Mouse (Mus musculus) megakaryocyte, embryonic 14.5 days (primary cell): ENCODE data around the gene Myo1a. TPM values are rescaled to one million over a fixed set of nuclear protein-coding genes. Genes with fewer than 3 reads are reported as not detected.

ENCODE experiments used
- H3K27me3 ChIP-seq: replicated peaks from 2 replicates; pipeline ENCODE3; 2012; ENCODE audit warnings: inconsistent platforms
- H3K36me3 ChIP-seq: replicated peaks from 2 replicates; pipeline ENCODE3; 2012; ENCODE audit warnings: low read length, inconsistent platforms, mixed read lengths
- H3K4me1 ChIP-seq: 2 replicates; pipeline ENCODE4 v1.6.1; 2012; ENCODE audit warnings: inconsistent platforms
- H3K4me3 ChIP-seq: replicated peaks from 2 replicates; pipeline ENCODE3; 2012; ENCODE audit warnings: moderate library complexity, mild to moderate bottlenecking, inconsistent platforms
- H3K9me3 ChIP-seq: 2 replicates; pipeline ENCODE4 v1.6.1; 2012; ENCODE audit warnings: inconsistent platforms
- FLI1 ChIP-seq: IDR thresholded peaks from 2 replicates; pipeline ENCODE4 v1.6.1; 2012; ENCODE audit warnings: low read length, inconsistent platforms, mixed read lengths
- GATA1 ChIP-seq: IDR thresholded peaks from 3 replicates; pipeline ENCODE4 v1.6.1; 2012; ENCODE audit warnings: mixed read lengths, low read length, inconsistent platforms, borderline replicate concordance
- polyA plus RNA-seq: library from polyadenylated mRNA; stranded (reverse); fragments of >175 nt; gene quantifications from 2 replicates; pipeline ENCODE4 v1.2.3, GENCODE M21; 2012; ENCODE audit warnings: low replicate concordance; ENCODE audit not compliant: insufficient read depth

The Myo1a gene
- polyA plus RNA-seq, 1 experiment, result 0.04 TPM

- TF ChIP-seq FLI1 (no peak), GATA1 (no peak)
- peaks cover 43% of the 10 kb centered on the region for H3K36me3 ChIP-seq
- H3K27me3 ChIP-seq, result no peaks in the 10 kb centered on the region
- H3K4me1 ChIP-seq, result peaks cover 92% of the 10 kb centered on the region
- H3K4me3 ChIP-seq, result peak overlapping the region; percentile 95
- no peaks in the 10 kb centered on the region for H3K9me3 ChIP-seq
These were observed 39.4 kb upstream of the Myo1a start for GRCm38 (mm10) chr10:127665366-127666181.

GRCm38 (mm10) chr10:127666501-127667268 lies 38.3 kb upstream of the Myo1a start, which contains the start of gene Nemp1:
Gene Nemp1 (plus strand): TSS chr10:127666901.
- Histone ChIP-seq H3K9me3 (no peaks in the 10 kb centered on the region), H3K4me3 (peak within 1 kb of the TSS; percentile 95), H3K36me3 (peaks cover 32% of the 10 kb centered on the region), H3K27me3 (no peaks in the 10 kb centered on the region), H3K4me1 (peaks cover 88% of the 10 kb centered on the region)
- TF ChIP-seq GATA1, result no peak
- no peak for TF ChIP-seq FLI1

GRCm38 (mm10) chr10:127667269-127668092 lies 37.5 kb upstream of the Myo1a start:
- Histone ChIP-seq H3K36me3 (peaks cover 27% of the 10 kb centered on the region), H3K9me3 (no peaks in the 10 kb centered on the region), H3K4me3 (peak overlapping the region; percentile 95), H3K27me3 (no peaks in the 10 kb centered on the region), H3K4me1 (peaks cover 80% of the 10 kb centered on the region)
- TF ChIP-seq FLI1 (no peak), GATA1 (no peak)

DNA sequence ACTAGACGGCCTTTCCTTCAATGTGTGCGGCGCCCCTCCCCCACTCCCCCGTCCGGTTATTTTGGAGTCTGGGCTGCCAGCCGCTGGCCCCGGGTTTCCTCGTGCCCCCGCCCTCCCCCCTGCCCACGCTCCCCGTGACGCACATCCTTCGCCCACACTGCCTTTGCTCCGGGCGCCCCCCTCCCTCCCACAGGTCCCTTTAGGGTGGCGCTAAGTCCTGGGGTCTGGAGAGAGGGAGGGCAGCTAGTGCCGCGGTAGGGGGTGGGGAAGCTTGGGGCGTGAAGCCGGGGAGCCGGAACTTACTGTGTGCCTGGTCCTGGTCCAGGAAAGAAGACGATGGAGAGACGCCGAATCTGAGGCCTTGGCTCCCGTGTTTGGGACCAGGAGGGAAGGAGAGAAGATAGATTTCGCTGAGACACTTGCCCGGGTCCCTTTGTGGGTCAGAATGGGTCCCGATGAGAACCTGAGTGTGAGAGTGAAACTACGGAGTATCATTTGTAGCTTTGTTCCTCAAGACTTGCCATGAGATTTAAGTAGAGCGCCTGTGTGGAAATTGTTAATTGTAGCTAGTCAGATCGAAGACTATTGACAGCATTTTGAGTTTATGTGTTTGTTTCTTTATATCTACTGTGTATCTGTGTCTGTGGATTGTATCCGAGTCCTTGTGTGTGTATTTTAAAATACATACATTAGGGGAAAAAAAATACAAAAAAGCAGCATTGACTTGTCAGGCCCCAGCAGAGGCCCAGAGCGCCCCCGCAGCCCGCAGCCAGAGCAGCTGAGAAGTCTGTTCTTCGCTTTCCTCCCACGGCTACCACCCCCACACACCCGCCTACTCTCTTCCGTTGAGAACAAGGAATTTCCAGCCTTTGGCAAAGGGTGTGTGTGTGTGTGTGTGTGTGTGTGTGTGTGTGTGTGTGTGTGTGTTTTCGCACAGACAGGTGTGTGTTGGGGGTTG lies 36.6 kb upstream of the Myo1a start, which contains the start of gene Nab2:
Nab2 (minus strand) TSS at position 476 of the 958 bp plus-strand sequence.
- Histone ChIP-seq H3K36me3 (peaks cover 18% of the 10 kb centered on the region), H3K9me3 (no peaks in the 10 kb centered on the region), H3K4me3 (peak within 1 kb of the TSS; percentile 95), H3K27me3 (no peaks in the 10 kb centered on the region), H3K4me1 (peaks cover 71% of the 10 kb centered on the region)
- TF ChIP-seq FLI1 (no peak), GATA1 (no peak)

GRCm38 (mm10) chr10:127669170-127669569 lies 35.8 kb upstream of the Myo1a start:
- Histone ChIP-seq H3K27me3 (no peaks in the 10 kb centered on the region), H3K9me3 (no peaks in the 10 kb centered on the region), H3K4me3 (peak overlapping the region; percentile 95), H3K36me3 (peaks cover 10% of the 10 kb centered on the region), H3K4me1 (peaks cover 68% of the 10 kb centered on the region)
- TF ChIP-seq FLI1 (no peak), GATA1 (no peak)

GRCm38 (mm10) chr10:127670185-127670584 lies 34.8 kb upstream of the Myo1a start:
- H3K4me1 ChIP-seq, result peaks cover 63% of the 10 kb centered on the region
- no peak overlapping the region for H3K4me3 ChIP-seq
- TF ChIP-seq GATA1, result no peak
- no peak for TF ChIP-seq FLI1
- H3K9me3 ChIP-seq, result no peaks in the 10 kb centered on the region
- H3K27me3 ChIP-seq, result no peaks in the 10 kb centered on the region
- no peaks in the 10 kb centered on the region for H3K36me3 ChIP-seq

- no peak for TF ChIP-seq FLI1
- TF ChIP-seq GATA1, result no peak
- Histone ChIP-seq H3K27me3 (no peaks in the 10 kb centered on the region), H3K4me3 (no peak overlapping the region), H3K4me1 (peaks cover 56% of the 10 kb centered on the region), H3K36me3 (no peaks in the 10 kb centered on the region), H3K9me3 (no peaks in the 10 kb centered on the region)
These were observed 33.7 kb upstream of the Myo1a start for GRCm38 (mm10) chr10:127671276-127671675.

GRCm38 (mm10) chr10:127674046-127674655 lies 30.8 kb upstream of the Myo1a start:
- Histone ChIP-seq H3K36me3 (no peaks in the 10 kb centered on the region), H3K9me3 (no peaks in the 10 kb centered on the region), H3K4me1 (peaks cover 50% of the 10 kb centered on the region), H3K4me3 (no peak overlapping the region), H3K27me3 (no peaks in the 10 kb centered on the region)
- TF ChIP-seq GATA1 (no peak), FLI1 (no peak)
